Mouse (Mus musculus) testis, adult 2 months (tissue): Measurements from ENCODE around the gene Ncam1.

Experiments used
- CTCF ChIP-seq: fragments of 200-500 bp; IDR thresholded peaks from 2 replicates; pipeline ENCODE4 v1.5.1; 2012; ENCODE audit warnings: low read depth, mild to moderate bottlenecking, inconsistent platforms, low read length, moderate library complexity; ENCODE audit not compliant: control insufficient read depth, insufficient read depth, insufficient replicate concordance
- POLR2A ChIP-seq: fragments of 200-500 bp; IDR thresholded peaks from 2 replicates; pipeline ENCODE4 v1.6.1; 2012; ENCODE audit warnings: low read depth, mild to moderate bottlenecking, inconsistent platforms, low read length, moderate library complexity; ENCODE audit not compliant: control insufficient read depth

- TF ChIP-seq POLR2A (no peak), CTCF (no peak)
These were observed 162.9 kb downstream of the Ncam1 start for GRCm38 (mm10) chr9:49635668-49636326.
